In the genomic region with DNA sequence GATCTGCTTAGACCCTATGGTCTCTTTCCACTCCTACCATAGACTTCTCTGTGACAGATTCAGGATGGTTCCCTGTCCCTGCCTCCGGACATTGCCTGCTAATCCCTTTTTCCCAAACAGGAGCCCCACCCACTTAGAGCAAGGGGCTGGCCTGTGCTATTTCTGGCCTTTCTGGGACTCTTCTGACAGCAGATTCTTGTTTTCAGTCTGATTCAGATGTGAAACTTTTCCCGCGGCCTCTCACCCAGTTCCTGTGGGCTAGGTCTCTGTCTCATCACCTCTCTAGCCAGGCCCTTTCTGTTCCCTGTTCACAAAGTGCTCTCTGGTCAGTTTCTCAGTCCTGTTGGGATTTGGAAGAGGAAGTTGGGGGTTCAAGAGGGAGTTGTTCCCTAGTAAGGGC, we compare ENCODE assay signal across 11 mouse cellular contexts. TPM values are rescaled to one million over a fixed set of nuclear protein-coding genes. Genes with fewer than 3 reads are reported as not detected.
DNase-seq lines count a peak whose midpoint lies in the region; ATAC-seq and TF ChIP-seq lines count a peak whose summit lies in the region.
"Had no signal": no experiment of that assay in that cellular context is flagged by ENCODE, and none has a peak within 500 bp of the region (broad histone marks: within the 10 kb centered on the region; RNA-seq: fewer than 3 reads in every experiment).

No protein-coding gene starts in this region.

- H3K36me3 ChIP-seq in E14TG2a.4 (ENCODE audit: insufficient read depth, low read length): no peaks in the 10 kb centered on the region
- H3K36me3 ChIP-seq in heart, embryonic 14.5 days (ENCODE audit: control insufficient read depth, insufficient read depth, low read length): no peaks in the 10 kb centered on the region

- peaks cover 66% of the 10 kb centered on the region for H3K4me1 ChIP-seq in E14TG2a.4 (replicated peaks; ENCODE audit: low read depth, low read length)
- H3K4me1 ChIP-seq in brown adipose tissue, adult 24 weeks (ENCODE audit: control insufficient read depth, insufficient read depth, insufficient read length, low read length): peaks cover 3% of the 10 kb centered on the region; the same call in 1 of the 2 replicates
- peaks cover 22% of the 10 kb centered on the region in 2 experiments for H3K4me1 ChIP-seq in heart, embryonic 14.5 days (ENCODE audit: control insufficient read depth in 2 of 2, insufficient read depth in 2 of 2, low read length in 2 of 2)

- H3K9ac ChIP-seq in heart, embryonic 14.5 days (ENCODE audit: low read length): peak overlapping the region; percentile 65

- peaks cover 17% of the 10 kb centered on the region for H3K27me3 ChIP-seq in E14TG2a.4 (ENCODE audit: insufficient read depth, low read length)
- H3K27me3 ChIP-seq in heart, embryonic 14.5 days (ENCODE audit: control insufficient read depth, insufficient read depth, low read length): no peaks in the 10 kb centered on the region

- 10% methylated on average over 3 of the region's 3 CpGs for WGBS in heart, embryonic 14.5 days

- 0 out of 2 replicates have a peak, but pooled peaks have one; percentile 37 for ATAC-seq in heart, embryonic 14.5 days (ENCODE audit: insufficient number of reproducible peaks, insufficient read depth, low FRiP score, low read depth)
- ATAC-seq in megakaryocyte progenitor cell, adult 5-6 weeks (replicated peaks; ENCODE audit: poor library complexity): no peak
- ATAC-seq: activated CD4-positive, CD25-positive, alpha-beta regulatory T cell, adult 4 months had no signal

- no peak for TF ChIP-seq CTCF in E14TG2a.4 (conservative IDR thresholded peaks at IDR 0.05; ENCODE audit: low read length)

- H3K4me2 ChIP-seq in heart, embryonic 14.5 days (ENCODE audit: low read length): peak overlapping the region; percentile 76

- H3K4me3 ChIP-seq in E14TG2a.4 (replicated peaks; ENCODE audit: low read length): peak overlapping the region; percentile 63
- H3K4me3 ChIP-seq in brown adipose tissue, adult 24 weeks (ENCODE audit: insufficient read depth, low read depth, low read length): peak overlapping the region; percentile 28; the same call in 1 of the 2 replicates
- peak overlapping the region in 1 of 2 experiments; percentile 40; a peak in 2 of 4 replicates for H3K4me3 ChIP-seq in heart, embryonic 14.5 days (ENCODE audit: control insufficient read depth in 1 of 2, insufficient read depth in 1 of 2, low read depth in 1 of 2, low read length in 2 of 2)

- intact Hi-C loops in left cerebral cortex, postnatal 4 days (cut with DNase I): no loop called here

- H3K9me3 ChIP-seq in E14TG2a.4 (ENCODE audit: low read length): no peaks in the 10 kb centered on the region
- no peaks in the 10 kb centered on the region for H3K9me3 ChIP-seq in heart, embryonic 14.5 days (ENCODE audit: control insufficient read depth, low read length)

- H3K27ac ChIP-seq in brown adipose tissue, adult 24 weeks (replicated peaks; ENCODE audit: low read depth, low read length): peak overlapping the region; percentile 64
- peak overlapping the region; percentile 40 to 62 for H3K27ac ChIP-seq in heart, embryonic 14.5 days (replicated peaks in 1 of 2; ENCODE audit: control insufficient read depth in 1 of 2, insufficient read depth in 1 of 2, low read depth in 2 of 2, low read length in 2 of 2)
- H3K27ac ChIP-seq: macrophage had no signal

- DNase-seq in lung, postnatal 10 days: peak; percentile 17
- no peak for DNase-seq in left cerebral cortex, postnatal 4 days
- DNase-seq in thymus, postnatal 10 days (ENCODE audit: low spot score in 2 of 2): no peak
- DNase-seq in ovary, postnatal 14 days (ENCODE audit: low spot score): no peak
- DNase-seq: thymus, adult 2 months had no signal

RNA-seq across cellular contexts. Expression of gene Pde1b, which starts 12.1 kb away (rescaled TPM):
- 2.2 and 3.3 TPM in 2 replicates for polyA plus RNA-seq in brown adipose tissue, adult 24 weeks (2012; ENCODE audit: insufficient read depth, insufficient read length, missing spikeins)
- polyA plus RNA-seq in heart, embryonic 14.5 days (2014; fragmentation: Nextera tagmentation; extraction: Ambion mirVana): 3.6 and 3.7 TPM in 2 replicates
- total RNA-seq in left cerebral cortex, postnatal 4 days (2021): 10 to 100 TPM; 52.8 to 58.1 TPM
- 3.8 and 3.9 TPM in 2 replicates for total RNA-seq in megakaryocyte progenitor cell, adult 5-6 weeks (2015)
- total RNA-seq in megakaryocyte progenitor cell, adult 5-6 weeks (2017): 1.3 and 3.3 TPM in 2 replicates

RNA-seq across cellular contexts. Expression of gene Ppp1r1a, which starts 22.9 kb away (rescaled TPM):
- polyA plus RNA-seq in brown adipose tissue, adult 24 weeks (2012; ENCODE audit: insufficient read depth, insufficient read length, missing spikeins): 74.7 and 87.6 TPM in 2 replicates
- 77.9 and 87.1 TPM in 2 replicates for polyA plus RNA-seq in heart, embryonic 14.5 days (2014; fragmentation: Nextera tagmentation; extraction: Ambion mirVana)
- 100 to 1,000 TPM; 144 to 153 TPM for total RNA-seq in left cerebral cortex, postnatal 4 days (2021)
- total RNA-seq in megakaryocyte progenitor cell, adult 5-6 weeks (2015): not detected in 2 replicates
- total RNA-seq in megakaryocyte progenitor cell, adult 5-6 weeks (2017): not detected in 2 replicates

RNA-seq across cellular contexts. Expression of gene Glycam1, which starts 50.0 kb away (rescaled TPM):
- polyA plus RNA-seq in brown adipose tissue, adult 24 weeks (2012; ENCODE audit: insufficient read depth, insufficient read length, missing spikeins): not detected in 2 replicates
- not detected in 2 replicates for polyA plus RNA-seq in heart, embryonic 14.5 days (2014; fragmentation: Nextera tagmentation; extraction: Ambion mirVana)
- not detected for total RNA-seq in left cerebral cortex, postnatal 4 days (2021)
- total RNA-seq in megakaryocyte progenitor cell, adult 5-6 weeks (2015): not detected in 2 replicates
- total RNA-seq in megakaryocyte progenitor cell, adult 5-6 weeks (2017): not detected in 2 replicates
- polyA plus RNA-seq: activated CD4-positive, CD25-positive, alpha-beta regulatory T cell, adult 4 months; macrophage; thymus, adult 2 months had no signal

Comparison
In these comparisons a context has a peak if more than half of its experiments do, and no peak if none do; other contexts are left out.
1. RNA of gene Pde1b, which starts 12.1 kb away (total RNA-seq): 52.8 to 58.1 TPM in left cerebral cortex, postnatal 4 days; 1.3 to 3.9 TPM in megakaryocyte progenitor cell, adult 5-6 weeks; every median in the first group is over 10 times any median in the second.
2. RNA of gene Ppp1r1a, which starts 22.9 kb away (total RNA-seq): 144 to 153 TPM in left cerebral cortex, postnatal 4 days; not detected in megakaryocyte progenitor cell, adult 5-6 weeks; every median in the first group is over 100 times any median in the second.